Mouse (Mus musculus) Muller cell, postnatal 12 days (primary cell): ENCODE results near the gene Capn15.

Experiments
- DNase-seq: peaks from one replicate; pipeline ENCODE4 v3.0.0-alpha.2; 2015; ENCODE audit errors: inconsistent ontology term

The Capn15 gene

DNA sequence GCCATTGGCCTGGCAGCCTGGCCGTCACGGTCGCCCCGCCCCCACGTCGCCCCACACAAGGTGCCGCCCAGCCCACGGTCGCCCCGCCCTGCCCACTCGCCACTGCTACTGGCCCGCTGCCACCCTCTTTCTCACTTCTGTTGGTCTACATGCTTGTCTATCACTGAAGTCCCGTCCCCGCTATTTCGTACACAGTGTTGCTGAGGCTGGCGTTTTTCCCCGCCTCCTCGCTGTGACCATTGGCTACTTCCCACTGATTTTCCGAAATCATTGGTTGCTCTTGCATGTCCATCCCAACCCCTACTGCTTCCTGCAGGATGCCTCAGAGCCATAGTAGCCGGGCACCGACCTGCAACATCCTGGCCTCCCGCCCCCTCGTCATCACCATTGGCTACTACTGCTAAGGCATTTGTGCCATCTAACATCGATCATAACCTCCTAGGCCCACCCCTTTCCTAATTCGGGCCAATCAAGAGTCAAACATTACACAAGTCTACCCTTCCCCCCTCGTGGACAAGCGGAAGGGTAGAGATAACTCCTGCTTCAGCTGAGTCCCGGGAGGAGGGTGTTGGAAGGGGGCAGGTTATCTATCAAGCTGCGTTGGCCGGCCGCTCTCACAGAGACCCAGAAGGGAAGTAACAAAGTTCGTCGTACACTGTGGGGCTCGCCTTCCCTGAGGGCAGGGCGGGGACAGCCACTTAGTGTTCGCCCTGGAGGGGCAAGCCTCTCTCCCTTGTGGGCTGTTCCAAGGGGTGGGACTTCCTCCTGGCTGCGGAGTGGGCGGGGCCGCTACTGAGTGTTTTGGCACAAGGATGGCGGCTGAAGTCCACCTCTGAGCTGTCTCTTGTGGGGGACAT lies 65.6 kb downstream of the Capn15 start:
- DNase-seq: peak; percentile 100

DNA sequence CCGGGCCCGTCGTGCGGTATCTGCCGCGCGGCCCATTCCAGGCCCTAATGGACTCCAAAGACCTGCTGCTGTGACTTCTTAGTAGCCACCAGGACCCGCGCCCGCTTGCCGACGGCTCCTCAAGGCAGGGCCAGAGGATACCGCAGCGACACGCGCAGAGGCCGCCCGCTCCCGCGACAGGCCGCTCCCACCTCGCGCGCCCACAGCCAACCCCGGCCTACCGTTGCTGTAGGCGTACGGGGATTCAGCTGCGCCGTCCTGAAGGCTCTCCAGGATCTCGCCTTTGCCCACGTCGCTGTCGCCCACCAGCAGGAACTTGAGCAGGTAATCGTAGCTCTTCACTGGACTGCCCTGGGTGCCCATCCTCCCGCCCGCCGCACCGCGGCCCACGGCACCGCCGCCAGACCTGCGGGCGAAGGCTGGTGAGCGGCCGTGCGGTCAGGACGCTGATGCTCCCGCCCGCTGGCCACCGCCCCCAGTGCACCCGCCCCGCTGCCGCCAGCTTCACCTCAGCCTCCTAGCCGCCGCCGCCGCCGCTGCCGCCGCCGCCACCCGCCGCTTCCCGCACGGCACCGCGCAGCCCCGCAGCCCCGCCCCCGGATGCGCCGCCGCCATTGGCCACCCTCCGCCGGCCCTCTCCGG lies 66.3 kb downstream of the Capn15 start, which contains the start of gene Rab40c:
Rab40c (minus strand) TSS at position 584 of the 642 bp plus-strand sequence.
- peak; percentile 69 for DNase-seq

DNA sequence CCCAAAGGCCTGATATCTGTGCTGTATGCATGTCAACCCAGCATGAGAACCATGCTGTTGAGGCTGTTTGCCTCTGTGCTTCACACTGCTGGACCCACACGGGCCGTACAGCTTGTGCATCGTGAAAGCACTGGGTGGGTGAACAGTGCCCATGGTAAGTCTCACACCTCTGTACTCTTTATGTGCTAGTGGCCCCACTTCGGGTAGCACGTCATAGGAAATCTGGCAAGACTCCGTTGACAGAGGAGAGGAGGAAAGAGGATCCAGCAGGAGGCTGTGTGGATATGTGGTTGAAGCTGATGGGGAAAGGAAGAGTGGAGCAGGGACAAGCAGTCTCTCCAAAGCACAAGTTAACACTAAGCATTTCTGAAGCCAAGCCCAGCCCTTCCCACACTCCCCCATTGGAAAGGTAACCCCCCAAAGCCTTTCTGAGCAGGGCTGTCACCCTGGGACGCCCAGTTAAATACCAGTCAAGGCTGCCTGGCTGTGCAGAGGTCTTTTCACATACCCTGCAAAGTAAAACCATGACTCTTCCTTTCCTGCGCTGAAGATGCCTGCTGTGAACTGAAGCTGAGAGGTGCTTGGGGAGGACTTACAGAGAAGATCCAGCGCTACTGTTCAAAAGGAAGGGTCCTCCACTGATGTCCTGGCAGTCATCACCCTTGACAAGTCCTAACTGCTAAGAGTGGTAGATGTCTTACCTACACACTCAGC lies 67.4 kb downstream of the Capn15 start:
- no peak for DNase-seq

DNA sequence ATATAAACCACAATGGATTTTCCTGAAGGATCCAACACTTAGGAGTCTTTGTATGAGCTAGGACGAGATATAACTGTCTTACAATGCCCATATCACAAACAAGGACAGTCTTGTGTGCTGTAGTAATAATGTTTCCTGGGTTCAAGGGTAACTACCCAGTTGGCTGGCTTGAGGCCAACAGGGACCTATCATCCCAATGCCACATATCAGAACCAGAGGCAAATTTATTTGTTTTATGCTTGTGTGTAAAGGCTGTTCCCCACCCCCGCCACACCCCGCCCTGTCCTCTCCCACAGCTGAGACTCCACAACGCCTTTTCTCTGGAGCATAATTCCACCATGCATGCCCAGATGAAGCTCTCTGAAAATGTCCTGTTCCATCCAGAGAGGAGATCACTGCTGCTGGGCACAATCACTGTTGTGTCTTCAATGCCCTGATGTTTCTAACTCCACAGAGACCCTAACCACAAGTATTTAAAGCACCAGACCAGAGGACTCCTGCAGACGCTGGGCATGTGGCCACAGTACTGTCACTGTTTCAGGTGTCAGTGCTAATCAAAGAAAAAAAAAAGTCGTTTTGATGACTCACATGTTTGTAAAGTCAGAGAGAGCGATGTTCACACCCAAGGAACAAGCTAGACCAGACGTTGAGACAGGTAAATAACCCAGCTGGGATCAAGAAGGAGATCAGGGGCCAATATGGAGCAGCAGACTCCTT lies 68.5 kb downstream of the Capn15 start:
- no peak for DNase-seq

DNA sequence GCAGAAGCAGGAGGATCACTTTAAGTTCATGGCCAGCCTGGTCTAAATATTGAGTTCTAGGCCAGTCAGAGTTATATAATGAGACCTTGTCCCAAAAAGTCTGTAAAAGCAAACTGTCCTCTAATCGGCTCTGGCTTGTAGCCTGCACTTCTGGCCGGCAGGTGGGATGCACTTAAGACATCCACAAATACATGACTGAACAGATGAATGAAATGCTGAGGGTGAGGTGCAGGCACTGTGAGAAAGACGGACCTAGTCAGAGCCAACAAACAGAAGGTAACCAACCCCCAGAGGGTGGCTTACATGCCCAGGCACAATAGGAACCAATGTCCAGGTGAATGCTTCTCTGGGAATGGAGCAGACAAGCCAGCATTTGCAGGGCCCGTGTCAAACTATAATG lies 71.3 kb downstream of the Capn15 start:
- no peak for DNase-seq

DNA sequence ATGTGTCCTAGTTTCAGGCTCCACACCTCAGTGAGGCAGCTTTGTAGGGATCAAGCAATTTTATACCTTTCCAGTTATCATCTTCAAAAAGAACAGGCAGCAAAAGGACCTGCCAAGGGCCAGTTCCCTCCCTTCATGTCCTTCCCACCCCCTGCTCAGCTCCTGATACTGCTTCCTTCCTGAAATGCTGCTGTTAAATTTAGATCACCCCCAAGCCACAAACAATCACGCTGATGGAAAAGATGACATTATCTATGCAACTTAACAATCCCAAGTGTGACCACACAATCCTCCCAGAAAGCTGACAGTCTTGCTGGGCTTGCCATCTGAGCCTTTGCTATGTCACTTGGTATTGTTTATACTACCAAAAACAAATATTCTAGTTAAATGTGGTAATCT lies 71.7 kb downstream of the Capn15 start:
- no peak for DNase-seq

DNA sequence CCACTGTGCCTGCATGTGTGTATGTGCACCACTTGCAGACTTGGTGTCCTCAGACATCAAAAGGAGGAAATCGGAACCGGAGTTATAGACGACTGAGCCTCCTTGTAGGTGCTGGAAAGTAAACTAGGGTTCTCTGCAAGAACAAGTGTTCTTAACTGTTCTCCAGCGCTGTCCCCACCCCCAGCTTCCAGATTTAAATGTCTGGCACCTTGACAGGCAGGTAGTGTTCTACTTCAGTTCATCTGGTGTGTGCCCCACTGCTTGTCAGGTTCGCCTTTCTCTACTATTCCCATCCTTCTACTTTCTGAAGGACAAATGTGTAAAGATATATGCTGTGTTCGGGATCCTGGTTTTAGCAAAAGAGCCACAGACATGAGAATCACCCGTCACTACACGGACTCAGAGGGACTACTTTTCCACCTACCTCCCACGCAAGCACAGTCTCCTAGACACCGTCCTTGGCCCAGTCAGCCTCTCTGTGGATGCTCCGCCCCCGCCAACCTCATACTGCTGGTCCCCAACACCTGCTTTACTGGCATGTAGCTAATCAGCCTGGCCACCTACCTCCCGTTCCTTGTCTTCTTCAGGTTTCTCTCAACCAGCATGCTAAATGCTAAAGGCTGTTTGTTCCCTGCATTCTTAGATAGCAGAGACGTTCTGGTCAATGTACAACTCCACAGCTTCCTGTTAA lies 72.3 kb downstream of the Capn15 start:
- DNase-seq: no peak

DNA sequence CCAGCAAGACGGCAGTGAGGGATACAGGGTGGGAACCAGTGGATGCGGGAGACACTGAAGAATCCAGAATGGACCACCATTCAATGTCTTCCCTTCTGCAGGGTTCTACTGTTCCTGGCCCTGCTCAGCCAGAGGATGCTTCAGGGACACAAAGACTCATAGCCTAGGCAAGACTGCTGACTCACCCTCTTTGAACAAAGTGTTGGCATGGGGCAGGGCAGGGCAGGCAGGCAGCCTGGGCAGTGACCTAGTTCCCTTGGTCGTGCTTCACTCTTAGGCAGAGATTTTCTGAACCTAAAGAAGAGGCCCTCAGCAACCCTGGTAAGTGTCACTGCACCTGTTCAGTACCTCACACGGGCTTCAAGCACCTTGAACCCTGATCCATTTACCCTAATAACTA lies 73.8 kb downstream of the Capn15 start:
- DNase-seq: peak; percentile 77
